12 mouse cellular contexts compared by ENCODE assay signal in genomic region chr1:34253876-34254275, GRCm38 (mm10).
"Had no signal": no experiment of that assay in that cellular context is flagged by ENCODE, and none has a peak within 500 bp of the region (broad histone marks: within the 10 kb centered on the region; RNA-seq: fewer than 3 reads in every experiment).

No protein-coding gene starts in this region.

- H3K9me3 ChIP-seq: kidney, embryonic 15.5 days; limb, embryonic 13.5 days; midbrain, embryonic 12.5 days; neural tube, embryonic 13.5 days had no signal

- H3K27ac ChIP-seq: kidney, embryonic 15.5 days; limb, embryonic 13.5 days; liver, embryonic 14.5 days; midbrain, embryonic 12.5 days; neural tube, embryonic 13.5 days had no signal

- H3K9ac ChIP-seq: kidney, embryonic 15.5 days; limb, embryonic 13.5 days; liver, embryonic 14.5 days; midbrain, embryonic 12.5 days; neural tube, embryonic 13.5 days had no signal

- H3K4me3 ChIP-seq: kidney, embryonic 15.5 days; limb, embryonic 13.5 days; midbrain, embryonic 12.5 days; neural tube, embryonic 13.5 days had no signal

- H3K4me2 ChIP-seq: kidney, embryonic 15.5 days; limb, embryonic 13.5 days; midbrain, embryonic 12.5 days; neural tube, embryonic 13.5 days had no signal

- ATAC-seq: midbrain, embryonic 16.5 days had no signal

- H3K27me3 ChIP-seq: kidney, embryonic 15.5 days; limb, embryonic 13.5 days; midbrain, embryonic 12.5 days; neural tube, embryonic 13.5 days had no signal

- DNase-seq: kidney, postnatal 14 days; left cerebral cortex, postnatal 4 days; lung, adult 18-20 months; lung, postnatal 10 days; right cerebral cortex, postnatal 14 days; thymus, postnatal 4 days had no signal

- H3K4me1 ChIP-seq: kidney, embryonic 15.5 days; limb, embryonic 13.5 days; midbrain, embryonic 12.5 days; neural tube, embryonic 13.5 days had no signal
